Mouse (Mus musculus): ENCODE results near the gene Pappa.

GRCm38 (mm10) chr4:65243245-65243644 lies 119.3 kb downstream of the Pappa start:
- TF ChIP-seq POLR2A (IDR thresholded peaks at IDR 0.05; ENCODE audit: borderline replicate concordance, extremely low read depth, low read depth, low read length) (no peak), CTCF (IDR thresholded peaks at IDR 0.05; ENCODE audit: insufficient read depth, low read length) (no peak)

Data from lung, adult 2 months (tissue).